Mouse (Mus musculus) CD4-positive, CD25-positive, alpha-beta regulatory T cell (primary cell): Measurements from ENCODE around the gene Ciao2b. TPM values are rescaled to one million over a fixed set of nuclear protein-coding genes. Genes with fewer than 3 reads are reported as not detected.

Source experiments
- polyA plus RNA-seq: library from polyadenylated mRNA; unstranded; fragments of 100-300 nt; shearing (Covaris generic); gene quantifications from one replicate; pipeline ENCODE4 v1.2.1, GENCODE M21; 2017

Ciao2b gene
- polyA plus RNA-seq = 114 TPM

GRCm38 (mm10) chr8:104641426-104642323, at the start of gene Ciao2b:
Gene Ciao2b (minus strand): TSS chr8:104641965.

GRCm38 (mm10) chr8:104630981-104631663, 10.6 kb downstream of the Ciao2b start, which contains the start of gene Rrad:
Gene Rrad (minus strand): TSS chr8:104631327.

GRCm38 (mm10) chr8:104624161-104624560, 17.6 kb downstream of the Ciao2b start, which contains the start of gene Cdh16:
Gene Cdh16 (minus strand): TSS chr8:104624396.

GRCm38 (mm10) chr8:104591133-104591834, 50.5 kb downstream of the Ciao2b start, which contains the start of gene Pdp2:
Gene Pdp2 (plus strand): TSS chr8:104591451.

Other genes starting within 250 kb of the Ciao2b start
- 0.31 TPM for gene Cmtm4, start 246.2 kb downstream of the Ciao2b start, polyA plus RNA-seq
- gene Dync1li2, start 198.9 kb downstream of the Ciao2b start, polyA plus RNA-seq = 39.2 TPM
- gene Terb1, start 132.1 kb downstream of the Ciao2b start, polyA plus RNA-seq = not detected
- 95.3 TPM for gene Nae1, start 107.3 kb downstream of the Ciao2b start, polyA plus RNA-seq
- 3.8 TPM for gene Car7, start 107.3 kb downstream of the Ciao2b start, polyA plus RNA-seq
- 5.7 TPM for gene Pdp2, start 50.5 kb downstream of the Ciao2b start, polyA plus RNA-seq
- gene Cdh16, start 17.6 kb downstream of the Ciao2b start, polyA plus RNA-seq = not detected
- 59.8 TPM for gene Rrad, start 10.6 kb downstream of the Ciao2b start, polyA plus RNA-seq
- gene Ces2a, start 92.0 kb upstream of the Ciao2b start, polyA plus RNA-seq = 0.12 TPM
- gene Ces2b, start 189.6 kb upstream of the Ciao2b start, polyA plus RNA-seq = not detected
- gene Ces2c, start 205.1 kb upstream of the Ciao2b start, polyA plus RNA-seq = 6.8 TPM